Mouse (Mus musculus): ENCODE measurements around the gene 4933427D14Rik. TPM values are rescaled to one million over a fixed set of nuclear protein-coding genes. Genes with fewer than 3 reads are reported as not detected.

Gene 4933427D14Rik
- total and polyA plus RNA-seq, 2 experiments from 2014 or later: 4.4 to 5.5 TPM

DNA sequence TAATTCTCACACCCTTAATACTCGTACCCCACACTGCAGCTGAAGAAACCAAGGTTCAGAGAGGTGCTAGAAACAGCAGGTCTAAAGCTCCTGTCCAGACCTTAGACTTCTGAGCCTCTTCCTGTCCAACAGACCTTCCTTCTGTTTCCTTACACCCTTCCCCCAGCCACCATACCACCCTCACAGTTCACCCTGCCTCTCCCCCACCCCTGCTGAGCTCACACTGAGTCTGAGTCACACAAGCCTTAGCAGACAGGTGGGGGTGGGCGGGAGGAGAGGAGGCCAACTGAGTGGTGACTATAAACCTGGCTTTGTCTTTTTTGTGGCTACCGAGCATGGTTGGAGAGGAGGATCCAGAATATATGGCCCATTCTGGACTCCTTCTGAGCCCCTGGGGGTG lies 96.5 kb downstream of the 4933427D14Rik start:
- Histone ChIP-seq H3K4me1 (ENCODE audit: control insufficient read depth, insufficient read depth) (no peaks in the 10 kb centered on the region), H3K36me3 (replicated peaks; ENCODE audit: control insufficient read depth, insufficient read depth, low read length) (no peaks in the 10 kb centered on the region), H3K4me3 (ENCODE audit: low read depth, low read length) (no peak overlapping the region), H3K4me2 (ENCODE audit: low read depth, low read length) (no peak overlapping the region), H3K27me3 (ENCODE audit: control insufficient read depth, insufficient read depth, low read length) (no peaks in the 10 kb centered on the region), H3K9ac (replicated peaks; ENCODE audit: low read depth, low read length) (no peak overlapping the region), H3K27ac (ENCODE audit: low read depth) (no peak overlapping the region), H3K9me3 (replicated peaks; ENCODE audit: control insufficient read depth, low read length) (no peaks in the 10 kb centered on the region)
- DNase-seq (ENCODE audit: low spot score) (no peak), ATAC-seq (ENCODE audit: insufficient read depth, low read depth) (no peak)
- WGBS: 50% methylated on average over 3 of the region's 3 CpGs
- TF ChIP-seq EP300 (IDR thresholded peaks at IDR 0.05; ENCODE audit: low read depth): no peak
- no peak for TF ChIP-seq CTCF (IDR thresholded peaks at IDR 0.05; ENCODE audit: low read depth)

DNA sequence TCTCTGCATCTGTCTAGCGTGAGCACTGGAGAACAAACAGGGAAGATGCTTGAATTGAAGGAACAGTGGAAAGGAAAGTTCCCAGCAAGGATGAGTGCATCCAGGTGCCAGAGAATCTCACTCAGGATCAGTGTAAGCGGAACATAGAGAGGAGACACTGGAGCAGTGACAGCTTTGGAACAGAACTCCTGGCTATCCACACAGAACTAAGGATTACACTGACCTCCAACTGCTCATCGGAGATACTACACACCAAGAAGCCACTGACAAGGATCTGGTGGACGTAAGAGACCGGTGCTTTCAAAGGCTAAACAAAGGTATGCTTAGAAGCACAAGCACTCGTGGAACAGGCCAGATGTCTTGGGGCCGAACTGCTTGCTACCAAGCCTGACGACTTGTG lies 103.0 kb downstream of the 4933427D14Rik start:
- no peak for TF ChIP-seq CTCF (IDR thresholded peaks at IDR 0.05; ENCODE audit: low read depth)
- no peak for TF ChIP-seq EP300 (IDR thresholded peaks at IDR 0.05; ENCODE audit: low read depth)
- no peaks in the 10 kb centered on the region for H3K4me1 ChIP-seq (ENCODE audit: control insufficient read depth, insufficient read depth)
- H3K4me2 ChIP-seq (ENCODE audit: low read depth, low read length): no peak overlapping the region
- no peak overlapping the region for H3K27ac ChIP-seq (ENCODE audit: low read depth)
- 70% methylated on average over 8 of the region's 8 CpGs for WGBS
- no peaks in the 10 kb centered on the region for H3K36me3 ChIP-seq (replicated peaks; ENCODE audit: control insufficient read depth, insufficient read depth, low read length)
- H3K9ac ChIP-seq (replicated peaks; ENCODE audit: low read depth, low read length): no peak overlapping the region
- no peaks in the 10 kb centered on the region for H3K27me3 ChIP-seq (ENCODE audit: control insufficient read depth, insufficient read depth, low read length)
- H3K9me3 ChIP-seq (replicated peaks; ENCODE audit: control insufficient read depth, low read length): no peaks in the 10 kb centered on the region
- ATAC-seq (ENCODE audit: insufficient read depth, low read depth) (no peak), DNase-seq (ENCODE audit: low spot score) (no peak)
- no peak overlapping the region for H3K4me3 ChIP-seq (ENCODE audit: low read depth, low read length)

Other genes starting within 250 kb of the 4933427D14Rik start
- not detected in 2 replicates for gene Aipl1, start 169.9 kb downstream of the 4933427D14Rik start, total RNA-seq (2014; rRNA removed; ENCODE audit: low replicate concordance)
- gene Aipl1, start 169.9 kb downstream of the 4933427D14Rik start, polyA plus RNA-seq (2015; fragmentation: Nextera tagmentation; extraction: Ambion mirVana): 0.11 and 0.31 TPM in 2 replicates
- gene Pimreg, start 165.4 kb downstream of the 4933427D14Rik start, total RNA-seq (2014; rRNA removed; ENCODE audit: low replicate concordance): 30.2 and 40.7 TPM in 2 replicates
- 24.6 and 25.8 TPM in 2 replicates for gene Pimreg, start 165.4 kb downstream of the 4933427D14Rik start, polyA plus RNA-seq (2015; fragmentation: Nextera tagmentation; extraction: Ambion mirVana)
- gene Pitpnm3, start 71.7 kb downstream of the 4933427D14Rik start, total RNA-seq (2014; rRNA removed; ENCODE audit: low replicate concordance): 0.27 and 1.0 TPM in 2 replicates
- gene Pitpnm3, start 71.7 kb downstream of the 4933427D14Rik start, polyA plus RNA-seq (2015; fragmentation: Nextera tagmentation; extraction: Ambion mirVana): 0.29 and 0.38 TPM in 2 replicates
- not detected in 2 replicates for gene Gm43951, start 619 bp downstream of the 4933427D14Rik start, total RNA-seq (2014; rRNA removed; ENCODE audit: low replicate concordance)
- gene Gm43951, start 619 bp downstream of the 4933427D14Rik start, polyA plus RNA-seq (2015; fragmentation: Nextera tagmentation; extraction: Ambion mirVana): 0.07 TPM in 1 of 2 replicates, not detected in the other
- gene Txndc17, start 88 bp upstream of the 4933427D14Rik start, total RNA-seq (2014; rRNA removed; ENCODE audit: low replicate concordance): 62.9 and 75.4 TPM in 2 replicates
- 151 and 155 TPM in 2 replicates for gene Txndc17, start 88 bp upstream of the 4933427D14Rik start, polyA plus RNA-seq (2015; fragmentation: Nextera tagmentation; extraction: Ambion mirVana)
- 13.2 and 15.2 TPM in 2 replicates for gene Med31, start 8.1 kb upstream of the 4933427D14Rik start, total RNA-seq (2014; rRNA removed; ENCODE audit: low replicate concordance)
- gene Med31, start 8.1 kb upstream of the 4933427D14Rik start, polyA plus RNA-seq (2015; fragmentation: Nextera tagmentation; extraction: Ambion mirVana): 30.8 and 33.0 TPM in 2 replicates
- not detected in 2 replicates for gene Slc13a5, start 59.8 kb upstream of the 4933427D14Rik start, total RNA-seq (2014; rRNA removed; ENCODE audit: low replicate concordance)
- gene Slc13a5, start 59.8 kb upstream of the 4933427D14Rik start, polyA plus RNA-seq (2015; fragmentation: Nextera tagmentation; extraction: Ambion mirVana): not detected in 2 replicates
- 2.6 and 3.4 TPM in 2 replicates for gene Xaf1, start 94.2 kb upstream of the 4933427D14Rik start, total RNA-seq (2014; rRNA removed; ENCODE audit: low replicate concordance)
- 12.7 and 19.2 TPM in 2 replicates for gene Xaf1, start 94.2 kb upstream of the 4933427D14Rik start, polyA plus RNA-seq (2015; fragmentation: Nextera tagmentation; extraction: Ambion mirVana)
- not detected in 2 replicates for gene Fbxo39, start 107.0 kb upstream of the 4933427D14Rik start, total RNA-seq (2014; rRNA removed; ENCODE audit: low replicate concordance)
- not detected in 2 replicates for gene Fbxo39, start 107.0 kb upstream of the 4933427D14Rik start, polyA plus RNA-seq (2015; fragmentation: Nextera tagmentation; extraction: Ambion mirVana)
- not detected in 2 replicates for gene Tekt1, start 155.0 kb upstream of the 4933427D14Rik start, total RNA-seq (2014; rRNA removed; ENCODE audit: low replicate concordance)
- gene Tekt1, start 155.0 kb upstream of the 4933427D14Rik start, polyA plus RNA-seq (2015; fragmentation: Nextera tagmentation; extraction: Ambion mirVana): 0.19 and 0.62 TPM in 2 replicates
- 88.5 and 93.0 TPM in 2 replicates for gene Smtnl2, start 204.3 kb upstream of the 4933427D14Rik start, total RNA-seq (2014; rRNA removed; ENCODE audit: low replicate concordance)
- 72.9 and 79.2 TPM in 2 replicates for gene Smtnl2, start 204.3 kb upstream of the 4933427D14Rik start, polyA plus RNA-seq (2015; fragmentation: Nextera tagmentation; extraction: Ambion mirVana)
- gene Ggt6, start 228.1 kb upstream of the 4933427D14Rik start, total RNA-seq (2014; rRNA removed; ENCODE audit: low replicate concordance): 5.3 TPM in 1 of 2 replicates, not detected in the other
- 0.05 TPM in 1 of 2 replicates, not detected in the other for gene Ggt6, start 228.1 kb upstream of the 4933427D14Rik start, polyA plus RNA-seq (2015; fragmentation: Nextera tagmentation; extraction: Ambion mirVana)
- gene Mybbp1a, start 233.9 kb upstream of the 4933427D14Rik start, total RNA-seq (2014; rRNA removed; ENCODE audit: low replicate concordance): 20.5 and 20.9 TPM in 2 replicates
- gene Mybbp1a, start 233.9 kb upstream of the 4933427D14Rik start, polyA plus RNA-seq (2015; fragmentation: Nextera tagmentation; extraction: Ambion mirVana): 41.3 and 42.1 TPM in 2 replicates

All from heart, postnatal 0 days (tissue).